Mouse (Mus musculus): ENCODE results near the gene Zdhhc3.

The Zdhhc3 gene

GRCm38 (mm10) chr9:123112805-123113521 lies at the start of gene Zdhhc3, which contains the start of gene Exosc7:
Gene Zdhhc3, minus strand, starts transcription at chr9:123113205.
Gene Exosc7, plus strand, starts transcription at chr9:123113215.
- peak; percentile 88 for DNase-seq

GRCm38 (mm10) chr9:123161792-123162191 lies 48.8 kb upstream of the Zdhhc3 start:
- no peak for DNase-seq

- DNase-seq: peak; percentile 61
Observed at GRCm38 (mm10) chr9:123159330-123159729, 46.3 kb upstream of the Zdhhc3 start.

- peak; percentile 63 for DNase-seq
Observed at GRCm38 (mm10) chr9:123158125-123158836, 45.3 kb upstream of the Zdhhc3 start.

GRCm38 (mm10) chr9:123157699-123158098 lies 44.7 kb upstream of the Zdhhc3 start:
- DNase-seq: no peak

GRCm38 (mm10) chr9:123156910-123157361 lies 43.9 kb upstream of the Zdhhc3 start:
- DNase-seq: peak; percentile 78

- no peak for DNase-seq
Observed at GRCm38 (mm10) chr9:123153121-123153520, 40.1 kb upstream of the Zdhhc3 start.

- peak; percentile 24 for DNase-seq
Observed at GRCm38 (mm10) chr9:123152026-123152425, 39.0 kb upstream of the Zdhhc3 start.

- peak; percentile 10 for DNase-seq
Observed at GRCm38 (mm10) chr9:123151561-123151960, 38.6 kb upstream of the Zdhhc3 start.

GRCm38 (mm10) chr9:123150241-123151020 lies 37.4 kb upstream of the Zdhhc3 start, which contains the start of gene Clec3b:
Gene Clec3b, plus strand, starts transcription at chr9:123150946.
- no peak for DNase-seq

GRCm38 (mm10) chr9:123148430-123148829 lies 35.4 kb upstream of the Zdhhc3 start:
- DNase-seq: no peak

GRCm38 (mm10) chr9:123139887-123140614 lies 27.0 kb upstream of the Zdhhc3 start:
- DNase-seq: no peak

GRCm38 (mm10) chr9:123138891-123139474 lies 26.0 kb upstream of the Zdhhc3 start:
- DNase-seq: no peak

- DNase-seq: no peak
Observed at GRCm38 (mm10) chr9:123136953-123137682, 24.1 kb upstream of the Zdhhc3 start.

- DNase-seq: no peak
Observed at GRCm38 (mm10) chr9:123132994-123133393, 20.0 kb upstream of the Zdhhc3 start.

GRCm38 (mm10) chr9:123127663-123128062 lies 14.7 kb upstream of the Zdhhc3 start:
- DNase-seq: no peak

GRCm38 (mm10) chr9:123124413-123124981 lies 11.5 kb upstream of the Zdhhc3 start:
- no peak for DNase-seq

GRCm38 (mm10) chr9:123123571-123124412 lies 10.8 kb upstream of the Zdhhc3 start:
- DNase-seq: peak; percentile 14

- no peak for DNase-seq
Observed at GRCm38 (mm10) chr9:123123017-123123416, 10.0 kb upstream of the Zdhhc3 start.

- no peak for DNase-seq
Observed at GRCm38 (mm10) chr9:123115566-123115965, 2.6 kb upstream of the Zdhhc3 start.
